Mouse (Mus musculus): ENCODE data around the gene Ikzf4. TPM values are rescaled to one million over a fixed set of nuclear protein-coding genes. Genes with fewer than 3 reads are reported as not detected.

Gene Ikzf4
- polyA plus RNA-seq (2012; ENCODE audit: insufficient read depth, insufficient read length, missing spikeins) = not detected in 2 replicates

- TF ChIP-seq POLR2A (IDR thresholded peaks at IDR 0.05; ENCODE audit: borderline replicate concordance, low read depth, low read length) (no peak), CTCF (IDR thresholded peaks at IDR 0.05; ENCODE audit: low read depth, low read length) (no peak)
- Histone ChIP-seq H3K4me3 (ENCODE audit: insufficient read depth, low read length) (peak within 1 kb of the TSS; percentile 10; the same call in 1 of the 2 replicates), H3K27ac (ENCODE audit: insufficient read depth, low read depth, low read length) (no peak within 1 kb of the TSS), H3K4me1 (ENCODE audit: control insufficient read depth, insufficient read depth, low read length) (no peaks in the 10 kb centered on the region)
Measured at GRCm38 (mm10) chr10:128645111-128646011, at the start of gene Ikzf4. TSS of gene Ikzf4 (minus strand) at chr10:128645991.

GRCm38 (mm10) chr10:128695411-128695991 lies 49.7 kb upstream of the Ikzf4 start:
- peaks cover 18% of the 10 kb centered on the region for H3K4me1 ChIP-seq (ENCODE audit: control insufficient read depth, insufficient read depth, low read length)
- H3K4me3 ChIP-seq (ENCODE audit: insufficient read depth, low read length) = peak overlapping the region; percentile 72
- H3K27ac ChIP-seq (ENCODE audit: insufficient read depth, low read depth, low read length) = peak overlapping the region; percentile 75
- no peak for TF ChIP-seq CTCF (IDR thresholded peaks at IDR 0.05; ENCODE audit: low read depth, low read length)
- TF ChIP-seq POLR2A (IDR thresholded peaks at IDR 0.05; ENCODE audit: borderline replicate concordance, low read depth, low read length) = no peak

- Histone ChIP-seq H3K4me1 (ENCODE audit: control insufficient read depth, insufficient read depth, low read length) (peaks cover 4% of the 10 kb centered on the region), H3K27ac (ENCODE audit: insufficient read depth, low read depth, low read length) (no peak overlapping the region)
Measured at GRCm38 (mm10) chr10:128674469-128675008, 28.7 kb upstream of the Ikzf4 start.

GRCm38 (mm10) chr10:128673763-128674468 lies 28.1 kb upstream of the Ikzf4 start, which contains the start of gene Suox:
TSS of gene Suox (minus strand) at chr10:128674073.
- peak within 1 kb of the TSS; percentile 82 for H3K4me3 ChIP-seq (ENCODE audit: insufficient read depth, low read length)
- TF ChIP-seq POLR2A (IDR thresholded peaks at IDR 0.05; ENCODE audit: borderline replicate concordance, low read depth, low read length) (no peak), CTCF (IDR thresholded peaks at IDR 0.05; ENCODE audit: low read depth, low read length) (no peak)
- no peak within 1 kb of the TSS for H3K27ac ChIP-seq (ENCODE audit: insufficient read depth, low read depth, low read length)
- H3K4me1 ChIP-seq (ENCODE audit: control insufficient read depth, insufficient read depth, low read length) = peaks cover 4% of the 10 kb centered on the region

More at GRCm38 (mm10) chr10:128674469-128675008, 28.7 kb upstream of the Ikzf4 start:
- peak overlapping the region; percentile 82 for H3K4me3 ChIP-seq (ENCODE audit: insufficient read depth, low read length)
- TF ChIP-seq CTCF (IDR thresholded peaks at IDR 0.05; ENCODE audit: low read depth, low read length) = no peak
- TF ChIP-seq POLR2A (IDR thresholded peaks at IDR 0.05; ENCODE audit: borderline replicate concordance, low read depth, low read length) = no peak

- Histone ChIP-seq H3K4me3 (ENCODE audit: insufficient read depth, low read length) (no peak overlapping the region), H3K4me1 (ENCODE audit: control insufficient read depth, insufficient read depth, low read length) (peaks cover 4% of the 10 kb centered on the region), H3K27ac (ENCODE audit: insufficient read depth, low read depth, low read length) (no peak overlapping the region)
- TF ChIP-seq POLR2A (IDR thresholded peaks at IDR 0.05; ENCODE audit: borderline replicate concordance, low read depth, low read length) = no peak
- no peak for TF ChIP-seq CTCF (IDR thresholded peaks at IDR 0.05; ENCODE audit: low read depth, low read length)
Measured at GRCm38 (mm10) chr10:128671148-128671547, 25.4 kb upstream of the Ikzf4 start.

GRCm38 (mm10) chr10:128668790-128669672 lies 23.2 kb upstream of the Ikzf4 start:
- peaks cover 4% of the 10 kb centered on the region for H3K4me1 ChIP-seq (ENCODE audit: control insufficient read depth, insufficient read depth, low read length)
- no peak for TF ChIP-seq POLR2A (IDR thresholded peaks at IDR 0.05; ENCODE audit: borderline replicate concordance, low read depth, low read length)
- H3K27ac ChIP-seq (ENCODE audit: insufficient read depth, low read depth, low read length) = no peak overlapping the region
- peak overlapping the region; percentile 53 for H3K4me3 ChIP-seq (ENCODE audit: insufficient read depth, low read length)

- no peaks in the 10 kb centered on the region for H3K4me1 ChIP-seq (ENCODE audit: control insufficient read depth, insufficient read depth, low read length)
- no peak overlapping the region for H3K4me3 ChIP-seq (ENCODE audit: insufficient read depth, low read length)
- no peak overlapping the region for H3K27ac ChIP-seq (ENCODE audit: insufficient read depth, low read depth, low read length)
- TF ChIP-seq POLR2A (IDR thresholded peaks at IDR 0.05; ENCODE audit: borderline replicate concordance, low read depth, low read length) (no peak), CTCF (IDR thresholded peaks at IDR 0.05; ENCODE audit: low read depth, low read length) (no peak)
Measured at GRCm38 (mm10) chr10:128665806-128666205, 20.0 kb upstream of the Ikzf4 start.

- H3K27ac ChIP-seq (ENCODE audit: insufficient read depth, low read depth, low read length) = no peak overlapping the region
- TF ChIP-seq POLR2A (IDR thresholded peaks at IDR 0.05; ENCODE audit: borderline replicate concordance, low read depth, low read length) = no peak
- TF ChIP-seq CTCF (IDR thresholded peaks at IDR 0.05; ENCODE audit: low read depth, low read length) = no peak
- no peaks in the 10 kb centered on the region for H3K4me1 ChIP-seq (ENCODE audit: control insufficient read depth, insufficient read depth, low read length)
- H3K4me3 ChIP-seq (ENCODE audit: insufficient read depth, low read length) = no peak overlapping the region
Measured at GRCm38 (mm10) chr10:128665307-128665706, 19.5 kb upstream of the Ikzf4 start.
